Mouse (Mus musculus) c-Kit-positive CD71-positive TER-119-negative erythroid progenitor cells, embryonic 14.5 days (primary cell): ENCODE results near the gene Ugt1a9.
"Not testable (repeated sequence)": the region's sequence is repeated elsewhere in the genome, so short reads cannot be mapped to it uniquely, and the experiment has no call there.

Source experiments
- DNase-seq: peaks from one replicate; pipeline ENCODE4 v3.0.0-alpha.2; 2013; ENCODE audit warnings: low read depth

Ugt1a9 gene

DNA sequence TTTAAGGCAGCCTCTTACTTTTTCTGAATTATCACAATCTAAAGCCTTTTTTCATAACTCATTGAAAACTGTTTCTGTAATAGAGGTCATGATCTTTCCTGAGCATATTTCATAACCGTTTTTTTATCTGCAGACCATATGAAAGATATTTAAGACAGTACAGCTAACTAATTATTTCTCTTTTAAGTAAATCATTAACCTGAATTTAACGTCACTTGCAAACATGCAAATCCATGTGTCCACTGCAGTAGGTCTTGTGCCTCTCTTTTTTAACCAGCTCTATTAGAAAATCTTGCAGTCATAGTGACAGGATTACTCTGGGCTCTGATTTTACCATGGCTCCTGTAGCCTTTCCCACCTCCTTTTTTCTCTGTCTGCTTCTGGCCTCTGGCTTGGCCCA, at the start of gene Ugt1a9:
Ugt1a9 (plus strand) TSS at position 306 of the 400 bp plus-strand sequence.
- no peak for DNase-seq

DNA sequence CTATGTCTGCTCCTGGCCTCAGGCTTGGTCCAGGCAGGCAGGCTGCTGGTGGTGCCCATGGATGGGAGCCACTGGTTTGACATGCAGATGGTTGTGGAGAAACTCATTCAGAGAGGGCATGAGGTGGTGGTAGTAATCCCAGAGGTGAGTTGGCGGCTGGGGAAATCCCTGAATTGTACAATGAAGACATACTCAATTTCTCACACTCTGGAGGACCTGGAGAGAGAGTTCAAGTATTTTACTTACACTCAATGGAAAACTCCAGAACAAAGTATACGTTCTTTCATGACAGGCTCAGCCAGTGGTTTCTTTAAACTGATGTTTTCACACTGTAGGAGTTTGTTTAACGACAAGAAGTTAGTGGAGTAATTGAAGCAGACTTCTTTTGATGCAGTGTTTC, 45.4 kb upstream of the Ugt1a9 start:
- not testable (repeated sequence) for DNase-seq

GRCm38 (mm10) chr1:88043044-88043443, 27.6 kb upstream of the Ugt1a9 start:
- not testable (repeated sequence) for DNase-seq

- DNase-seq = not testable (repeated sequence)
Measured at GRCm38 (mm10) chr1:88044832-88045437, 25.7 kb upstream of the Ugt1a9 start.

- not testable (repeated sequence) for DNase-seq
Measured at GRCm38 (mm10) chr1:88047408-88047807, 23.2 kb upstream of the Ugt1a9 start.

DNA sequence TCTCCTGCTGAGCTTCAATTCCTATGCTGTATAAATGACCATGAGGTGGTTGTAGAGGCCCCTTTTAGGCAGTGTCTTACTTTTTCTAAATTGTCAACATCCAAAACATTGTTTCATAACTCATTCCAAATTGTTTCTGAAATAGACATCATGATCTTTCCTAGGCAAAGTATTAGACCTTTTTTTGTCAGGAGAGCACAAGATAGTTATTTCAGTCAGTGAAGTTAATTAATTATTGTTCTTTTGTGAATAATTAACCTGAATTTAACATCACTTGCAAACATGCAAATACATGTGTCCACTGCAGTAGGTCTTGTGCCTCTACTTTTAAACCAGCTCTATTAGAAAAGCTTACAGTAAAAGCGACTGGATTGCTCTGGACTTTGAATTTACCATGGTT, 15.5 kb upstream of the Ugt1a9 start, which contains the start of gene Ugt1a10:
Ugt1a10 (plus strand) TSS at position 301 of the 400 bp plus-strand sequence.
- no peak for DNase-seq

DNA sequence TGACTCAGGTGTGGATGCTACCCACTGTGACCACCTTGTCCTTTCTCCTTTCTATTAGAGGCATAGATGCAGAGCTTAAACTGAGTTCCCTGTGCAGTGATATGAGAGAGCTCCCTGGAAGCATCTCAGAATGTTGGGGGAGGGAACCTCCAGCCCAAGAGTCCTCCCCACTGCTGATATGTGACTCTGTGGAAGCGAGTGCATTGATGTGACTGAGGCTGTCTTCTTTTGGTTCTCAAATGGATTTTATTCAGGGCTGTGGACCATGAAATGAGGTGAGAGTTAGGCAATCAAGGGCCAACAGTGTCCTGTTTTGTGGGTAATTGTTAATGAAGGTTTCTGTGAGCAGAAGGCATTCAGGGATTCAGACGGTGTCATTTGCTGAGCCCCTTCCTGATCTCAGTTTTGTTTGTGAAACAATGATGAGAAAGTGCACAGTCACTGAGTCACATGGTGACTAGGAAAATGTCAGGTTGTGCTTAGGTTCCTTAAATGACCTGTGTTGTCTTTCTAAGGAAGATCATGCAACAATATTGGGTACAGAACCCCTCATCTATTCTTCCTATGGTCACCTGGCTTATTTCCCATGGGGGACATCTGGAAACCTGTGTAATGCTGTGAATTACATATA, 4.0 kb upstream of the Ugt1a9 start:
- not testable (repeated sequence) for DNase-seq

DNA sequence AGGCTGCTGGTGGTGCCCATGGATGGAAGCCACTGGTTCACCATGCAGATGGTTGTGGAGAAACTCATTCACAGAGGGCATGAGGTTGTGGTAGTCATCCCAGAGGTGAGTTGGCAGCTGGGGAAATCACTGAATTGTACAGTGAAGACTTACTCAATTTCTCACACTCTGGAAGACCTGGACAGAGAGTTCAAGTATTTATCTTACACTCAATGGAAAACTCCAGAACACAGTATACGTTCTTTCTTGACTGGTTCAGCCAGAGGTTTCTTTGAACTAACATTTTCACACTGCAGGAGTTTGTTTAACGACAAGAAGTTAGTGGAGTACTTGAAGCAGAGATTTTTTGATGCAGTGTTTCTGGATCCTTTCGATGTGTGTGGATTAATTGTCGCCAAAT, 302 bp downstream of the Ugt1a9 start:
- no peak for DNase-seq

GRCm38 (mm10) chr1:88074471-88074870, 3.9 kb downstream of the Ugt1a9 start:
- DNase-seq = no peak

DNA sequence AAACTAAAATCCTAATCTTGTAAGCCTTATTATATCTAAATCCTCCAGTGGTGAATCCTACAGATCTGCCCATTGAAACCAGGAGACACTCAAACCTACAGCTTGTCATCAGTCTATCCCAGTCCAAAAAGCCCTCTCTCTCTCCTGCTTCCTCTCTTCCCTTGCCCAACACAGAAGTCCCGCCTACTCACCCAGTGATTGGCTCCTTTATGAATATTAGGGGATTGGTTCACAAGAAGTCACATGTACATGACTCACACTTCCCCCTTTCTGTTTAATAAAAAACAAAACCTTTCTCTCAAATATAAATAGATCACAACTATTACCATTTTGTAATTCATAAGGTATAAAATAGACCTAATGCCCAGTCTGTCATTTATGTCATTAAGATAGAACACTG, 6.5 kb downstream of the Ugt1a9 start:
- no peak for DNase-seq

- no peak for DNase-seq
Measured at GRCm38 (mm10) chr1:88081670-88082069, 11.1 kb downstream of the Ugt1a9 start.

DNA sequence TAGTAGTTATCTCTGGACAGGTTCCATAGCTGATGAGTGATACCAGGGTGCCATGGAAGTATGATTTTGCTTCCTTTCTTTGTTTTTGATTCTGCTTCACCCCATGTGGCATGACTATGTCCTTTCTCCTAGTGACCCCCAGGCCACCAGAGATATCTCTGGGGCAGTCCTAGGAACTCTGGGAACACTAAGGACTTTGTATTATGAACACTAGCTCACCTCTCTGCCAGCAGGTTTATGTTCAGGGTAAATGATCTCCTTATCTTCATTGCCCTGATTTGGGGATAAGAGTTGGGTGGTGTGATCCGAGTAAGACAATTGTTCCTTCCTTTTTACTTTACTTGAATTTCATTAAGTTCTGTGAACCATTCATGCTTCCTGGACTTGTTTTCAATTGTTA, 15.5 kb downstream of the Ugt1a9 start:
- no peak for DNase-seq

- no peak for DNase-seq
Measured at GRCm38 (mm10) chr1:88087513-88087912, 16.9 kb downstream of the Ugt1a9 start, which contains the start of gene Ugt1a8. Gene Ugt1a8, plus strand, starts transcription at chr1:88087813.

GRCm38 (mm10) chr1:88092341-88092740, 21.7 kb downstream of the Ugt1a9 start:
- no peak for DNase-seq

GRCm38 (mm10) chr1:88094270-88094676, 23.7 kb downstream of the Ugt1a9 start:
- DNase-seq = not testable (repeated sequence)

GRCm38 (mm10) chr1:88094941-88095492, 24.4 kb downstream of the Ugt1a9 start, which contains the start of gene Ugt1a7c:
Gene Ugt1a7c, plus strand, starts transcription at chr1:88095062.
- no peak for DNase-seq

DNA sequence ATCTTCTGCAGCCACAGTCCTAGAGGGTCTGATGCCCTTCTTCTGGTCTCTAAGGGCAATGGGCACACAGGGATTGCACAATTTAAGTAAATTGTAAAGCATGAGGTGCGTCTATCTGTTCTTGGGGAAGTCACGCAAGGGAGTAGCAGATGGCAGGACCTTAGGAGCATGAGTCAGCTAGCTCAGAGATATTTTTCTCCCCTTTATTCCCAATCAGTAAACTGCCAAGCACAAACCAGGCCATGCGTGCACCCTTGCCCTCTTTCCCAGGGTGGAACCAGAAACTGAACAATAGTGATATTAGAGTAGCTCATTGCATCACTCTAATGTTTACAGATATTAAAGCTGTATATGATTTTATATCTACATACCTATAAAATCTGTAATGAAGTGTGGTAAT, 27.9 kb downstream of the Ugt1a9 start:
- DNase-seq = not testable (repeated sequence)

DNA sequence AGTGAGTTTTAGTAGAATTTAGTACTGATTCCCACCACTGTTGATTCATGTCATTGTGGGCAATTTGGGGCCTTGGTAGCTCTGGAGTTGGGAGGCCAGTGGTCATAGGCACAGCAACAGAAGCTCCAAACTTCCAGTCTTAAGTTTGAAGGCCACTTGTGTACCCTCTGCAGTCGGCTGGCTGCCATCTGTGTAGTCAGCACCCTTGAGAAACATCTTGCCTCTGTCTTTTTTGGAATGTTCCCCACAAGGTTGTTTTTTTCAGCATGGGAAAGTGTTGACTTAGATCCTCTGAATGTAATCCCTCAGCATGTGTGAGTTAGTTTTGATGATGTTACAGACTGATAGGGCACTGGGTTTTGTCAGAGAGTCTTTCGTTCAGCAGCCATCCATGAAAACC, 29.1 kb downstream of the Ugt1a9 start:
- not testable (repeated sequence) for DNase-seq

DNA sequence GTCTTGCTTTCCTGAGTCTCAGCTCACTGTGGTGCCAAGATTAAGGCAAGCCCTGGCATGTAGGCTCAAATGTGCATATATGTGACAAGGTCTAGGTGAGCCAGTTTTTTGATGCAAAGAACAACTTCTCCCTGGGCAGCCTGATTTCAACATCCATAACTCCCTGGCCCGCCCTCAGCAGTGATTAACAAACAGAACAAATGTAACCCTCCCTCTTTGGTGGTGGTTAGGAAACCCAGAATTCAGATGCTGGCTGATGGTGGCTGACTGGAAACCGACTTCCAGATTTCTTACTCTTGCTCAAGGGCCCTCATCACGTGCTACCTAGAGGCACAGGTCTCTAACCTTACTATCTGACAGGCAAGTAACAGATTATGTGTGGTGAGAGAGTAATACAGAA, 32.4 kb downstream of the Ugt1a9 start, which contains the start of gene Ugt1a6b:
Ugt1a6b (plus strand) TSS at position 234 of the 400 bp plus-strand sequence.
- DNase-seq = not testable (repeated sequence)

DNA sequence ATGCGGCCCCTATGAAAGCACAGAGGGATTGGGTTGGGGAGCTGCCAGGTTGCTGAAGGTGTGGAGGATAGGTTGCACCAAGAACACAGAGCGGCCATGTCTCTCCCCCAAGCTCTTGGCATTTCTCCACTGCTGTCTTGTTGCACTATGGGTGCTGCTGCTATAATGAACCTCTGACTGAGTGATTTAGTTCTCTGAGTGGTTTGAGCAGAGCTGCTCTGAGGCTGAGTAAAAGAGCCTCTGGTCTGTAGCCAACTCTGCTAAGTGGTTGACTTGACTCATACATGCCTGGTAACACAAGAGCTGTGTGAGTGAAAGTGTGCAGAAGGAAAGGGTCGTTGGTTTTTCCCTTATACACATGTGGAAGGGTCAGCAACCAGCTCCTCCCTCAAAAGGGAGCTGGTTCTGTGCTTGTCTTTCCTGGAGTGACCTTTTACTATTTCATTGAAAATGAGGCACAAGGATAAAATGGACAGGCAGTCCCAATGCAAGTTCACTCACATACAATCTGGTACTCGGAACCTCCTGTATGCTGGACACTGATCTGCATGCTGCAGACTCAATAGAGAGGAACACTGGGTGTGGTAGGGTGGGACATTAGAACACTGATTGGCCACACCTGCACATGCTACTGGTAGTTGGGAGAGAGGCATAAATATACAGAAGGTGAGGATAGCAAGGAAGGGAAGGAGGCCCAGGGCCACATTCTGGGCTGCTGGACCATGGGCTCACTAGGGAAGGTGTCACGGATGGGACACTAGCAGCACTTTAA, 33.3 kb downstream of the Ugt1a9 start:
- DNase-seq = not testable (repeated sequence)

- DNase-seq = no peak
Measured at GRCm38 (mm10) chr1:88104667-88105430, 34.2 kb downstream of the Ugt1a9 start.

GRCm38 (mm10) chr1:88105656-88106055, 35.1 kb downstream of the Ugt1a9 start:
- no peak for DNase-seq
